Mouse (Mus musculus) bone marrow macrophage, adult 2 months (primary cell): ENCODE measurements around the gene Dcpp2.

ENCODE experiments used
- CTCF ChIP-seq: IDR thresholded peaks from 2 replicates; pipeline ENCODE4 v1.5.1; 2012; ENCODE audit warnings: low read depth, mild to moderate bottlenecking, low read length, moderate library complexity
- POLR2A ChIP-seq: IDR thresholded peaks from 2 replicates; pipeline ENCODE4 v1.6.1; 2012; ENCODE audit warnings: mild to moderate bottlenecking, low read depth, low read length, borderline replicate concordance

- no peak for TF ChIP-seq CTCF
- no peak for TF ChIP-seq POLR2A
Measured at GRCm38 (mm10) chr17:23854229-23854765, 26.4 kb upstream of the Dcpp2 start.
